11 mouse cellular contexts compared by ENCODE assay signal in genomic region chr7:28958770-28959169, GRCm38 (mm10). TPM values are rescaled to one million over a fixed set of nuclear protein-coding genes. Genes with fewer than 3 reads are reported as not detected.
A peak's percentile ranks its signal among the peaks of the same experiment; 100 is the strongest.
DNase-seq lines count a peak whose midpoint lies in the region; ATAC-seq and TF ChIP-seq lines count a peak whose summit lies in the region.
"Had no signal": no experiment of that assay in that cellular context is flagged by ENCODE, and none has a peak within 500 bp of the region (broad histone marks: within the 10 kb centered on the region; RNA-seq: fewer than 3 reads in every experiment).

No protein-coding gene starts in this region.

- H3K4me1 ChIP-seq in hindbrain, embryonic 12.5 days: peaks cover 55% of the 10 kb centered on the region
- peaks cover 27% of the 10 kb centered on the region for H3K4me1 ChIP-seq in hindbrain, embryonic 16.5 days (ENCODE audit: control insufficient read depth, insufficient read depth, low read depth, low read length)
- H3K4me1 ChIP-seq in E14TG2a.4 (replicated peaks; ENCODE audit: low read depth, low read length): peaks cover 89% of the 10 kb centered on the region
- H3K4me1 ChIP-seq in embryonic facial prominence, embryonic 10.5 days: peaks cover 78% of the 10 kb centered on the region
- H3K4me1 ChIP-seq in liver, embryonic 12.5 days: peaks cover 90% of the 10 kb centered on the region
- peaks cover 22% of the 10 kb centered on the region for H3K4me1 ChIP-seq in midbrain, postnatal 0 days (ENCODE audit: insufficient read depth, low read length)

- no peak overlapping the region for H3K4me3 ChIP-seq in hindbrain, embryonic 12.5 days
- H3K4me3 ChIP-seq in hindbrain, embryonic 16.5 days (ENCODE audit: low read length): no peak overlapping the region
- peak overlapping the region; percentile 100 for H3K4me3 ChIP-seq in E14TG2a.4 (replicated peaks; ENCODE audit: low read length)
- peak overlapping the region; percentile 98; the same call in 1 of the 2 replicates for H3K4me3 ChIP-seq in embryonic facial prominence, embryonic 10.5 days
- H3K4me3 ChIP-seq in liver, embryonic 12.5 days: peak overlapping the region; percentile 98
- H3K4me3 ChIP-seq in midbrain, postnatal 0 days (ENCODE audit: low read depth, low read length): no peak overlapping the region

- no peak overlapping the region for H3K27ac ChIP-seq in hindbrain, embryonic 12.5 days
- no peak overlapping the region for H3K27ac ChIP-seq in hindbrain, embryonic 16.5 days (ENCODE audit: low read depth, low read length)
- H3K27ac ChIP-seq in embryonic facial prominence, embryonic 10.5 days (replicated peaks): no peak overlapping the region
- peak overlapping the region; percentile 92 for H3K27ac ChIP-seq in liver, embryonic 12.5 days
- no peak overlapping the region for H3K27ac ChIP-seq in midbrain, postnatal 0 days (ENCODE audit: low read depth, low read length)

- ATAC-seq in hindbrain, embryonic 12.5 days (ENCODE audit: low FRiP score): no peak
- no peak for ATAC-seq in hindbrain, embryonic 16.5 days
- no peak for ATAC-seq in liver, embryonic 12.5 days
- ATAC-seq in midbrain, postnatal 0 days (ENCODE audit: low FRiP score): no peak
- ATAC-seq: Patski had no signal

- TF ChIP-seq CTCF in E14TG2a.4 (conservative IDR thresholded peaks at IDR 0.05; ENCODE audit: low read length): no peak
- no peak for TF ChIP-seq CTCF in midbrain, postnatal 0 days (IDR thresholded peaks at IDR 0.05)

- 69% methylated on average over 1 of the region's 1 CpGs for WGBS in hindbrain, embryonic 12.5 days
- WGBS in hindbrain, embryonic 16.5 days: 65% methylated on average over 1 of the region's 1 CpGs
- 52% methylated on average over 1 of the region's 1 CpGs for WGBS in embryonic facial prominence, embryonic 10.5 days
- WGBS in liver, embryonic 12.5 days (ENCODE audit: insufficient replicate concordance): 66% methylated on average over 1 of the region's 1 CpGs
- 72% methylated on average over 1 of the region's 1 CpGs for WGBS in midbrain, postnatal 0 days

- H3K27me3 ChIP-seq in hindbrain, embryonic 12.5 days: no peaks in the 10 kb centered on the region
- H3K27me3 ChIP-seq in hindbrain, embryonic 16.5 days (replicated peaks; ENCODE audit: control insufficient read depth, insufficient read depth, low read length): no peaks in the 10 kb centered on the region
- H3K27me3 ChIP-seq in E14TG2a.4 (ENCODE audit: insufficient read depth, low read length): no peaks in the 10 kb centered on the region
- H3K27me3 ChIP-seq in embryonic facial prominence, embryonic 10.5 days (replicated peaks; ENCODE audit: low read depth, poor library complexity, severe bottlenecking): no peaks in the 10 kb centered on the region
- H3K27me3 ChIP-seq in liver, embryonic 12.5 days (replicated peaks): no peaks in the 10 kb centered on the region
- no peaks in the 10 kb centered on the region for H3K27me3 ChIP-seq in midbrain, postnatal 0 days (ENCODE audit: insufficient read depth, low read length)
- H3K27me3 ChIP-seq: Patski had no signal

- no peaks in the 10 kb centered on the region for H3K36me3 ChIP-seq in hindbrain, embryonic 12.5 days
- H3K36me3 ChIP-seq in hindbrain, embryonic 16.5 days (ENCODE audit: control insufficient read depth, insufficient read depth, low read length): no peaks in the 10 kb centered on the region
- H3K36me3 ChIP-seq in E14TG2a.4 (ENCODE audit: insufficient read depth, low read length): peaks cover 63% of the 10 kb centered on the region
- peaks cover 32% of the 10 kb centered on the region for H3K36me3 ChIP-seq in embryonic facial prominence, embryonic 10.5 days (replicated peaks)
- H3K36me3 ChIP-seq in liver, embryonic 12.5 days: peaks cover 33% of the 10 kb centered on the region
- no peaks in the 10 kb centered on the region for H3K36me3 ChIP-seq in midbrain, postnatal 0 days (ENCODE audit: insufficient read depth, low read length)

- 0 out of 2 replicates have a peak overlapping the region, but pooled peaks have one; percentile 89 for H3K4me2 ChIP-seq in hindbrain, embryonic 12.5 days (replicated peaks)
- H3K4me2 ChIP-seq in hindbrain, embryonic 16.5 days (ENCODE audit: low read length): no peak overlapping the region
- H3K4me2 ChIP-seq in liver, embryonic 12.5 days: peak overlapping the region; percentile 97
- H3K4me2 ChIP-seq in midbrain, postnatal 0 days (ENCODE audit: low read depth, low read length, poor library complexity, severe bottlenecking): no peak overlapping the region

- 0 out of 2 replicates have a peak overlapping the region, but pooled peaks have one; percentile 98 for H3K9ac ChIP-seq in hindbrain, embryonic 12.5 days
- H3K9ac ChIP-seq in hindbrain, embryonic 16.5 days (ENCODE audit: low read depth, low read length): no peak overlapping the region
- peak overlapping the region; percentile 98 for H3K9ac ChIP-seq in liver, embryonic 12.5 days
- no peak overlapping the region for H3K9ac ChIP-seq in midbrain, postnatal 0 days (replicated peaks; ENCODE audit: low read length, poor library complexity, severe bottlenecking)

- no peak for DNase-seq in embryonic facial prominence, embryonic 10.5 days (ENCODE audit: low spot score)
- no peak for DNase-seq in retina, postnatal 1 day
- no peak for DNase-seq in midbrain, postnatal 0 days (ENCODE audit: low spot score)
- DNase-seq: embryo, embryonic 11 days; kidney, postnatal 10 days; thymus, postnatal 36 days had no signal

- H3K9me3 ChIP-seq in hindbrain, embryonic 12.5 days (replicated peaks): no peaks in the 10 kb centered on the region
- H3K9me3 ChIP-seq in hindbrain, embryonic 16.5 days (ENCODE audit: control insufficient read depth, low read length): no peaks in the 10 kb centered on the region
- H3K9me3 ChIP-seq in E14TG2a.4 (ENCODE audit: low read length): no peaks in the 10 kb centered on the region
- H3K9me3 ChIP-seq in embryonic facial prominence, embryonic 10.5 days: no peaks in the 10 kb centered on the region
- H3K9me3 ChIP-seq in liver, embryonic 12.5 days (replicated peaks): no peaks in the 10 kb centered on the region
- no peaks in the 10 kb centered on the region for H3K9me3 ChIP-seq in midbrain, postnatal 0 days (ENCODE audit: low read length)

RNA-seq across cellular contexts. Expression of gene Actn4, which starts 3.4 kb away (rescaled TPM):
- 194 and 200 TPM in 2 replicates for polyA plus RNA-seq in hindbrain, embryonic 12.5 days (2016; fragmentation: Nextera tagmentation; extraction: Ambion mirVana)
- 146 and 172 TPM in 2 replicates for polyA plus RNA-seq in hindbrain, embryonic 16.5 days (2015; fragmentation: Nextera tagmentation; extraction: Ambion mirVana)
- 260 and 269 TPM in 2 replicates for polyA plus RNA-seq in embryonic facial prominence, embryonic 10.5 days (2016; fragmentation: Nextera tagmentation; extraction: Ambion mirVana)
- 165 and 166 TPM in 2 replicates for polyA plus RNA-seq in liver, embryonic 12.5 days (2016; fragmentation: Nextera tagmentation; extraction: Ambion mirVana)
- total RNA-seq in midbrain, postnatal 0 days (2014; rRNA removed): 74.7 and 86.9 TPM in 2 replicates
- polyA plus RNA-seq in midbrain, postnatal 0 days (2015; fragmentation: Nextera tagmentation; extraction: Ambion mirVana): 101 and 105 TPM in 2 replicates

RNA-seq across cellular contexts. Expression of gene Eif3k, which starts 22.9 kb away (rescaled TPM):
- 298 and 331 TPM in 2 replicates for polyA plus RNA-seq in hindbrain, embryonic 12.5 days (2016; fragmentation: Nextera tagmentation; extraction: Ambion mirVana)
- 282 and 295 TPM in 2 replicates for polyA plus RNA-seq in hindbrain, embryonic 16.5 days (2015; fragmentation: Nextera tagmentation; extraction: Ambion mirVana)
- polyA plus RNA-seq in embryonic facial prominence, embryonic 10.5 days (2016; fragmentation: Nextera tagmentation; extraction: Ambion mirVana): 444 and 454 TPM in 2 replicates
- 325 and 336 TPM in 2 replicates for polyA plus RNA-seq in liver, embryonic 12.5 days (2016; fragmentation: Nextera tagmentation; extraction: Ambion mirVana)
- total RNA-seq in midbrain, postnatal 0 days (2014; rRNA removed): 405 and 482 TPM in 2 replicates
- polyA plus RNA-seq in midbrain, postnatal 0 days (2015; fragmentation: Nextera tagmentation; extraction: Ambion mirVana): 292 and 309 TPM in 2 replicates

RNA-seq across cellular contexts. Expression of gene Map4k1, which starts 23.1 kb away (rescaled TPM):
- 4.9 and 5.4 TPM in 2 replicates for polyA plus RNA-seq in hindbrain, embryonic 12.5 days (2016; fragmentation: Nextera tagmentation; extraction: Ambion mirVana)
- polyA plus RNA-seq in hindbrain, embryonic 16.5 days (2015; fragmentation: Nextera tagmentation; extraction: Ambion mirVana): 10.7 and 13.8 TPM in 2 replicates
- 11.6 and 14.4 TPM in 2 replicates for polyA plus RNA-seq in embryonic facial prominence, embryonic 10.5 days (2016; fragmentation: Nextera tagmentation; extraction: Ambion mirVana)
- polyA plus RNA-seq in liver, embryonic 12.5 days (2016; fragmentation: Nextera tagmentation; extraction: Ambion mirVana): 33.3 and 35.0 TPM in 2 replicates
- total RNA-seq in midbrain, postnatal 0 days (2014; rRNA removed): 5.6 and 17.4 TPM in 2 replicates
- 18.2 and 21.0 TPM in 2 replicates for polyA plus RNA-seq in midbrain, postnatal 0 days (2015; fragmentation: Nextera tagmentation; extraction: Ambion mirVana)

Comparison
In these comparisons a context has a peak if more than half of its experiments do, and no peak if none do; other contexts are left out.
1. H3K4me2 ChIP-seq: peak in hindbrain, embryonic 12.5 days (single experiment) and liver, embryonic 12.5 days (single experiment); none in hindbrain, embryonic 16.5 days (single experiment) and midbrain, postnatal 0 days (single experiment).
2. H3K9ac ChIP-seq: peak in hindbrain, embryonic 12.5 days (single experiment) and liver, embryonic 12.5 days (single experiment); none in hindbrain, embryonic 16.5 days (single experiment) and midbrain, postnatal 0 days (single experiment).
3. H3K4me3 ChIP-seq: peak in E14TG2a.4 (single experiment), embryonic facial prominence, embryonic 10.5 days (single experiment) and liver, embryonic 12.5 days (single experiment); none in hindbrain, embryonic 12.5 days (single experiment), hindbrain, embryonic 16.5 days (single experiment) and midbrain, postnatal 0 days (single experiment).